34 mouse cellular contexts compared by ENCODE assay signal in genomic region chr17:84744256-84744655, GRCm38 (mm10).
"Had no signal": no experiment of that assay in that cellular context is flagged by ENCODE, and none has a peak within 500 bp of the region (broad histone marks: within the 10 kb centered on the region; RNA-seq: fewer than 3 reads in every experiment).

No protein-coding gene starts in this region.

- ATAC-seq: hindbrain, embryonic 16.5 days; hindbrain, postnatal 0 days; inflammation-experienced regulatory T-cells, adult 6 months; intestine, embryonic 16.5 days; intestine, postnatal 0 days had no signal

- H3K9me3 ChIP-seq: heart, embryonic 10.5 days; heart, embryonic 12.5 days; heart, embryonic 13.5 days; heart, embryonic 15.5 days; hindbrain, embryonic 10.5 days; hindbrain, embryonic 12.5 days; hindbrain, embryonic 13.5 days; hindbrain, embryonic 15.5 days; kidney, embryonic 15.5 days had no signal

- H3K4me2 ChIP-seq: heart, embryonic 11.5 days; heart, embryonic 12.5 days; heart, embryonic 13.5 days; heart, embryonic 15.5 days; hindbrain, embryonic 12.5 days; hindbrain, embryonic 13.5 days; hindbrain, embryonic 14.5 days; hindbrain, embryonic 15.5 days; kidney, embryonic 15.5 days had no signal

- H3K9ac ChIP-seq: heart, embryonic 12.5 days; heart, embryonic 13.5 days; heart, embryonic 15.5 days; hindbrain, embryonic 12.5 days; hindbrain, embryonic 13.5 days; hindbrain, embryonic 14.5 days; hindbrain, embryonic 15.5 days; kidney, embryonic 15.5 days had no signal

- H3K27me3 ChIP-seq: heart, embryonic 12.5 days; heart, embryonic 13.5 days; heart, embryonic 15.5 days; hindbrain, embryonic 12.5 days; hindbrain, embryonic 13.5 days; hindbrain, embryonic 15.5 days; kidney, embryonic 15.5 days had no signal

- H3K4me3 ChIP-seq: heart, adult 2 months; heart, embryonic 10.5 days; heart, embryonic 12.5 days; heart, embryonic 13.5 days; heart, embryonic 15.5 days; hindbrain, embryonic 10.5 days; hindbrain, embryonic 12.5 days; hindbrain, embryonic 13.5 days; hindbrain, embryonic 15.5 days; kidney, embryonic 15.5 days; layer of hippocampus, adult 2 months had no signal

- H3K36me3 ChIP-seq: hindbrain, embryonic 13.5 days; hindbrain, embryonic 15.5 days had no signal

- DNase-seq: heart, adult 2 months; heart, postnatal 14 days; heart, postnatal 36 days; heart, postnatal 4 days; kidney, adult 11 months; kidney, adult 18-20 months; kidney, adult 2 months; kidney, adult 8-10 months; kidney, adult 9 months; kidney, postnatal 10 days; kidney, postnatal 14 days; kidney, postnatal 25 days; kidney, postnatal 36 days; kidney, postnatal 4 days; layer of hippocampus, adult 9-11 months; layer of hippocampus, postnatal 36 days had no signal

- H3K27ac ChIP-seq: heart, adult 2 months; heart, embryonic 10.5 days; heart, embryonic 13.5 days; heart, embryonic 15.5 days; hindbrain, embryonic 10.5 days; hindbrain, embryonic 12.5 days; hindbrain, embryonic 13.5 days; hindbrain, embryonic 14.5 days; hindbrain, embryonic 15.5 days; hindbrain, postnatal 0 days; kidney, embryonic 15.5 days; kidney, postnatal 0 days; layer of hippocampus, adult 2 months had no signal
